Mouse (Mus musculus): ENCODE data around the gene Usf1.

- no peak for TF ChIP-seq EP300 (IDR thresholded peaks at IDR 0.05; ENCODE audit: low read depth)
- no peak for TF ChIP-seq CTCF (IDR thresholded peaks at IDR 0.05; ENCODE audit: low read depth)
Observed at GRCm38 (mm10) chr1:171435974-171436373, 24.9 kb downstream of the Usf1 start.
